Mouse (Mus musculus): ENCODE data around the gene Satb2. TPM values are rescaled to one million over a fixed set of nuclear protein-coding genes. Genes with fewer than 3 reads are reported as not detected.
A peak's percentile ranks its signal among the peaks of the same experiment; 100 is the strongest.

The Satb2 gene
- total RNA-seq, 2 experiments from 2014 or later: 2.6 to 3.7 TPM

DNA sequence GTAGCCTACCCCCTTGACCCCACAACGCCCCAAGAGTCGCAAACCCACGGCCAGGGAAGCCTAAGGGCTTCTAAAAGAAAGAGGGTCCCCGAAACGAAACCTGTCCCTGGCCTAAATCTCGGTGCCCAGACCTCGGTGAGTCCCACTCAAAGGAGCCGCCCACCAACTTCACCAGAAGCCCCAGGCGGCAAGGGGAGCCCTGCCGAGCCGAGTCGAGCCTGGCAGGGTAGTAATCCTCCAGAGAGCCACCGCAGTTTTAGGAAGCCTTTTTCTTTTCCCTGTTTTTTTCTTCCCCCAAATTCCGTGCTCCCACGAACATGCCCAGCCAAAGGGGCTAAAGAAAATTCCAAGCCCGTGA lies 4.9 kb downstream of the Satb2 start:
- no peak for DNase-seq

DNA sequence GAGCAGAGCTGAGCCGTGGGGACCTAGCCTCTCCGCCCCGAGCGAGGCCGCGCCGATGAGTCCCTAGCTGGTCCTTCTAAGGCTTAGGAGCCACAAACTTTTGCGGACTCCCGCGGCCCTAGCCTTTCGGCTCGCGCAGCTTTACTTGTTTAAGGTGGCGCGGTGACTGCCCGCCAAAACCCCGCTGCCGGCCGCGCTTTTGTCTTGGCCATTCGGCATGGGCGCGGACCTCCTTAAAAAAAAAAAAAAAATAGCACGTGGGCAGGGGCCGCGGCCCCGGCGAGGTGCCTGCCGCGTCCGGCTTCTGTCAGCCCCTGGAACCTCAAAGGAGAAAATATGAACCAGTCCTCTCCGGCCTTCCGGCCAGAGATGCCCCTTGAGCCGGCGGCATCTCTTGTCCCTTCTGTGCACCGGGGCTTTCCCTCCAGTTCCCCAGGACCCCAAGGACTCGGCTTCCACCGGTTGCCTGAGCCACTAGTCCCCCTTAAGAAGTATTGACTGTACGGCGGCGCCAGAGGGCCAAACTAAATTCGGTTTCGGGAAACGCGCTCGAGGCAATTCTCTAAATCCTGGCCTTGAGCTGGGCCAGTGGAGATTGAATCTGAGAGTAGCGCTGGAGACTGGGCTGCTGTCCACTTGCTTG lies 5.4 kb downstream of the Satb2 start:
- DNase-seq: peak; percentile 95

DNA sequence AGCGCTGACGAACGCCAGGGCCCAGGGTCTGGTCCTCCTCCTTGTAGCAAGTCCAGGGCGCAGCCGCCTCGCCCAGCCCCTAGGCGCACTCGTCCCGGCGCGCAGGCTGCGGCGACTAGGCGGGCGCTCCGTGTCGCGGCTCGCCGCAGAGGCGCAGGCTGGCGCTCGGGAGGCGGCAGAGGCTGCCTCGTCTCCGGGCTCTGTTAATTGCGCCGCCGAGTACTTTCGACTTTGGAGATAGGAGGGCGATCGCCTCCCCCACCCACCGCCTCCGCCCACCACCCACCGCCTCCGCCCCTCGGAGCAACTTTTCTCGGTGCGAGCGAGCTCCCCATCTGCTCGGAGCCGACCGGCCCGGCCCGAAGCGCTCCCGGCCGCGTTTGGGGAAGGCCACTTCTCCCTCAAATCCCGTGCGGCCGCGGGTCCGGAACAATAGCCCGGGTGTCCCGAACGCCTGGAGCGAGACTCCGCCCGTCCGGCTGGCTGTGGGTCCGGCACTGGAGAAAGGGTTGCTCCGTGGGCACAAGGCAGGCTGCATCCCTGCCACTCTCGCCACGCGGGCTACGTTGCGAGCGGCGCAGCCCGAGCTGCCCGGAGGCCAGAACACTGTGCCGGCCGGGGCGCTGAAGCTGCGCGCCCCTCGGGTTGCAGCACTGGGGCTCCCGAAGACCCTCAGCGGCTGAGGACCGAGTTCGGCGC lies 6.0 kb downstream of the Satb2 start:
- DNase-seq: peak; percentile 77 to 78

DNA sequence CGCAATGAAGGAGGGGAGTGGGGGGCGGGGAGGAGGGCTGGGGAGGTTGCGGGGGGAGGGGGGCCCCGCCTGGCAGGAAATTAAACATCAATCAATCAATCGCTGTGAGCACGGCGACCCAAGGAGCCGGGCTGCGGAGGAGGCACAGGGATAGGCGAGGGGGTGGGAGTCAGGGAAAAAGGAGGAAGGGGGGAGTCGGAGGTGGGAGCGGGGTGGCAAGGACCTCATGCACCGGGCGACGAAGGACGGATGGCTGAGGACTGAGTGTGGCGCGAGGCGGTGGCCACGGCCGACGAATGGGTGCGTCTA lies 6.6 kb downstream of the Satb2 start:
- no peak for DNase-seq

DNA sequence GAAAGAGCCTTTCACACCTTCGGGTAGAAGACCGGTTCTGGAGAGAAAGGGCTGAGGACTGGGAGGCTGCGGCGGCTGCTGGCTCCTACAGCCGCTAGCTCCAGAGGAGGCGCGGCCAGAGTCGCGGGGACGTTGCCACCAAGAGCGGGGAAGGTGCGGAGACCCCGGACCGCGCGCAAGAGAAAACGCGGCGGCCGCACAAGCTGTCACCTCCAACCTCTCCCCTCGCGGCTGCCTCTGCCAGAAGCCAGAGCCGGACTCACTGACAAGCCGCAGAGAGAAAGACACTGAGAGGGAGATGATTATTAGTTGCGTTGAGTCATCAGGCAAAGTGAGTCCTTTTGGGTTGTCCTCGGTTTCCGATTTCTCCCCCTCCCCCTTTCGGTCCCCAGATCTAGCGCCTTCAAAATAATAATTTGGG lies 7.0 kb downstream of the Satb2 start:
- DNase-seq: peak; percentile 44 to 52

- DNase-seq: peak; percentile 34 to 36
These were observed 7.7 kb downstream of the Satb2 start for GRCm38 (mm10) chr1:56970740-56971141.

DNA sequence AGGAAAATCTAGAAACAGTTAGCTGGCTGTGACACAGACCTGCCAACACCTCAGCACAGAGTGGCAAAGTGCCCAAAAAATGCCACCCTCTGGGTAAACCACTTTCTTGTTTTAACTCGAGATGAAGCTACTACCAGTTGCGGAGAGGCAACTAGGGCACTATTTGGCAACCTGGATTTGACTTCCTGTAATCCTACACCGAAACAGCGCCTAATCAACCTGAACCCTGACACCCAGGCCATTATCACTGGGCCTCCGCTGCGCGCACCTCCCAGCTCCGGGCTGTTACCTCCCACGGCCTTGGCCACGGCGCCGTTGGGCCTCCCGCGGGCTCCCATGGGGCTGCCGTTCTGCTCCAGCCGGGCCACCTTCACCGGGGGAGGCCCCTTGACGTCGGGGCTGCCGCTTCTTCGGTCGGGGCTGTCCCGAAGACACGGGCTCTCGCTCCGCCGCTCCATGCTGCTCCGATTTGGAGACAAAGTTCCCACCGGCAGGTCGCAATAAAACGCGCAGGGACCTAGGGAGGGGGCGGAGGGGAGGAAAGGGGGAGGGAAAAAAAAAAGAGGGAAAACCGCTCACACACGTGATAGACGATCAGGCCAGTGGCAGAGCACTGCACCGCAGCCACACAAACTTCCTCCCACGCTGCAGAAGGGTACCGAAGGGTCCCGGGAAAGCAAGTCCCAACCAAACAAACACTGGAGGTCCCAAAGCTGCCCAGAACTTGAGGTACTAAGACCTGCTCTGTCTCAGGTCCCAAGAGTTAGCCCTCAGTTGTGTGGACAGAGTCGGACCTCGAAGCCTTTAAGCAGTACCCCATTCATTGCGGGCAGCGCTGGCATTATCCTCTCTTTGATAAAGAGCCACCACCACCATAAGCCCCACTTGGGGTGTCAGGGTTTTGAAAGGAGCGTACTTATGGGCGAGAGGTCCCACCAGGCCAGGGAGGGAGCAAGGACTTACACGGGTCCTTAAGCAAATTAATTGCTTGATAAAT lies 8.8 kb downstream of the Satb2 start:
- peak in 1 of 2 experiments; percentile 32 for DNase-seq

DNA sequence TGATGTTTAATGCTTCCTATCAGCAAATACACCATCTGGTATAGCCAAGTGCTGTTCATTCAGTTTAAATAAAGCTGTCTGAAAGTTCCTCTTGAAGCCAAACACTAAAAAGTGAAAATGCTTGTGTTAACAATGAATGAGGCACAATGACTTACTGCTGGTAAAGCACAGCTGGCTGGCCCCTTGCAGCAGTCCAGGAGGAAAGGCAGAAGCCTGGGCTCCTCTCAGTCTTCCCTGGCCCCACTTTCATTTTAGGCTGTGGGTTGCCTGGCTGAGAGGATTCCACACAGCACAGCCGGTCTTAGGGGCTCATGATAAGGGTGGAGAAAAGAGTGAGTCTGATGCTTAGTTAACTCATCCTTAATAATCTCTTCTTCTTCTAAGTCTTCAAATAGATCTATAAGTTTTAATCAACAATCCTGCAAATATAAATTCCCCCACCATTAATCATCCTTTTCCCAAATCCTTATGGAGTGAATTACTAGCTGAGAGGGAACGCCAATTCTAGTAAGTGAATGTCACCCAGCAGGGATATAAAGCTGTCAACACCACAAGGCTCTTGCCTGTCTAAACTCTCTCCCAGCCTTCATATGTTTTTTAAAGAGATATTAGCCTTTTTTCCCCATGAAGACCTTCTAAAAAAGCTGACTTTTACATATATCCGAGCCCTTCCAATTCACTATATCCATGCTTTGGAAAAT lies 12.4 kb downstream of the Satb2 start:
- DNase-seq: no peak

GRCm38 (mm10) chr1:56964493-56964892 lies 14.0 kb downstream of the Satb2 start:
- no peak for DNase-seq

DNA sequence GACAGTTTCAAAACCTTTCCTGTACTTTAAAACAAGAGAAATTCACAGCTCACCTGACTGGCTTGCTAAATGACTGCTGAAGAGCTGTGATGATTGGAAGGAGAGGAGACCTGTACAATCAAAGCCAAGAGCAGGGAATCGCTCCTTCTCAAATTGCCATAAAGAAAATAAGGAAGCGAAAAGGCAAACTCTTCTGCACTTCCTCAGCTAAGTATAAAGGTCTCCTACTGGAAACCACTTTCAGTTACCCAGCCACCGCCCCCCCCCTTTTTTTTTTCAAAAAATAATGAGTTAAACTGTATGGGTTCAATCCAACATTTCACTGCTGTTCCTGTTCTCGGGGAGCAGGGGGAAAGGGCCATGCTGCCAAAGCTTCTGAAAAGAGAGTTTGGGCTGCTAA lies 15.2 kb downstream of the Satb2 start:
- no peak for DNase-seq

DNA sequence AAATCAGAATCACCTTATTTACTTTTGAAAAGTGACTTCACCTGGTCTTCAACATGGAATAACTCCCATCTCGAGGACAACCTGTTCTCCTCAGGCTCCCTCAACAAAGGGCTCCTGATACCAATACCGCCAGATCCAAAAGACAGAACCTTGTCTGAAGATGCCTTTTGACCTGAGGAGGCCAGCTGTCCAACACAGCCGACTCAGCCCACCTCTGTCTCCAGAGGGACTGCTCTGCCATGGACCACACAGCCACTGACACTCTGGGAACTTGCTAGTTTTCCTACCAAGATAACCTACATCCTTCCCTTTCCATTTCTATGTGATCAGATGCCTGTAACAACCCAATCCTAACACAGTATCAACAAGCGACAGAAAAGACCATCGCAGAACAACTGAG lies 19.5 kb downstream of the Satb2 start:
- DNase-seq: no peak

GRCm38 (mm10) chr1:56957942-56958341 lies 20.5 kb downstream of the Satb2 start:
- DNase-seq: no peak

GRCm38 (mm10) chr1:56956811-56957210 lies 21.6 kb downstream of the Satb2 start:
- DNase-seq: no peak

- no peak for DNase-seq
These were observed 22.7 kb downstream of the Satb2 start for GRCm38 (mm10) chr1:56955739-56956085.

- DNase-seq: no peak
These were observed 23.3 kb downstream of the Satb2 start for GRCm38 (mm10) chr1:56955055-56955738.

- DNase-seq: no peak
These were observed 24.9 kb downstream of the Satb2 start for GRCm38 (mm10) chr1:56953538-56953937.

DNA sequence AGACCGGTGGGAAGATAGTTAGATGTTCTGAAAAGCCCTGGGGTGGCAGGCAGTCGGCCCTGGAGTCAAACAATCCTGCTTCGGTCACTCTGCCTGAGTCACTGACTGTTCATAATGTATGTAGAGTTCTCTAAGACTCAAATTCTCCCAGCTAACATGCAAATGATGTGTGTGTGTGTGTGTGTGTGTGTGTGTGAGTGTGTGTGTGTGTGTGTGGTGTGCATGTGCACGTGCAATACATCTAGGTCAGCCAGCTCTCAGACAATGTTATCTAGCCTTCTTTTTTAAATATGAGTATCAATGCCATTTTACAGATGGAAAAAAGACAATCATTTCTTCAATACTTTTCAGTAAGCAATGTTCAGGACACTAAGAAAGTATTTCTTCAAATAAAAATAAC lies 26.5 kb downstream of the Satb2 start:
- DNase-seq: no peak

DNA sequence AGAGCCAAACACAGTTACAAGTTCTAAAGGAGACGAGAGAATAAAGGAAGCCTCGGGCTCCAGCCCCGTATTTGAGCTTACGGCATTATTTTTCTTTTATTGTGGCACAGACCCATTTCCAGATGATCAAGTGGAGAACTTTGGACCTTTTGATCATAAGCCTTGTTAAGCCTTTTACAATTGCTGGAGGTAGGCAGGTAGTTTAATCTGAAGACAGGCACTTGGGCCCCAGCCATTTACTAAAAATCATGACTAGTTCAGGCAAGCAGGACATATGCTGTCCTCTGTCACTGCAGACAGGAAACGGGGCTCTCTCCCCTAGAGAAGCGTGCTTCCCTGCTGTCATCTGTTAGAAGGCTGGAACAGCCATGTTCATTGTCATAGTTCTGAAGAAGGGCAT lies 26.9 kb downstream of the Satb2 start:
- DNase-seq: no peak

- no peak for DNase-seq
These were observed 39.0 kb downstream of the Satb2 start for GRCm38 (mm10) chr1:56939432-56939831.

GRCm38 (mm10) chr1:56938432-56938831 lies 40.0 kb downstream of the Satb2 start:
- DNase-seq: no peak

GRCm38 (mm10) chr1:56936554-56936953 lies 41.9 kb downstream of the Satb2 start:
- DNase-seq: no peak

DNA sequence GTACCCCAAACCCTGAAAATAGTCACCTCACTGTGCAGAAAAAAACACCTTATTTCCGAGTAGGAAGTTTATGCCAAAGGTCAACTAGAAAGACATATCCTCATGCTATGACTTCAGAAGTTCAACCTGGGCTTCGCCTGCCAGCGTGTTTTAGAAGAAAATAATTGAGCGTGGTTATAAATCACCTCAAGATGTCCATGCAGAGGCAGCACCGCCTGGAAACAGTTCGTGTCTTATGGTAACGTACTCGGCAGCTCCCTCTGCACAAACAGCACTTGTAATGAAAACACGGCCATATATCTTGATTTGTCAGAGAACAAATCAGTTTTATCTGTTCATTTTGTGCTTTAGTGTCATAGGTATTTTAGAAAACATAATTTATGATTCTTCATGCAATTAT lies 44.6 kb downstream of the Satb2 start:
- DNase-seq: no peak

Data from adrenal gland, postnatal 36 days (tissue).